Mouse (Mus musculus): Measurements from ENCODE around the gene Il18bp. TPM values are rescaled to one million over a fixed set of nuclear protein-coding genes. Genes with fewer than 3 reads are reported as not detected.
"Not testable (repeated sequence)": the region's sequence is repeated elsewhere in the genome, so short reads cannot be mapped to it uniquely, and the experiment has no call there.

The Il18bp gene
- polyA plus RNA-seq, 1 experiment = 27.4 TPM

DNA sequence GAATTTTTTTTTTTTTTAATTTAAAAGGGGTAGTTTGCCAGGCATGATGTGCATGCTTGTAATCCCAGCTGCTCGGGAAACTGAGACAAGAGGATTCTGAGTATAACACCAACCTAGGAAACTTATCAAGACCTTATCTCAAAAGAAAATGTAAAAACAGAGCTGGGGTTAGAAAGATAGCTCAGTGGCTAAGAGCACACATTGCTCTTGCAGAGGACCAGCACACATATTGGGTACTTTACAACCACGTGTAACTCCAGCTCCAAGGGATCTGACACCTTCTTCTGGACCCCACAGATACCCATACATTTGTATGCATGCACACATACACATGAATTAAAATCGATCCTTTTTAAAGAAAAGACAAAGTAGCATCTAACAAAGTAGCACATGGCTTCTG, 42.9 kb upstream of the Il18bp start:
- Histone ChIP-seq H3K27ac (ENCODE audit: insufficient read depth, low read length) (no peak overlapping the region), H3K4me3 (ENCODE audit: extremely low read depth, insufficient read depth, insufficient read length) (no peak overlapping the region), H3K36me3 (ENCODE audit: control insufficient read depth, insufficient read depth, low read length) (peaks cover 2% of the 10 kb centered on the region), H3K4me1 (ENCODE audit: control insufficient read depth, insufficient read depth, insufficient read length) (no peaks in the 10 kb centered on the region; the same call in 1 of the 2 replicates), H3K27me3 (ENCODE audit: control insufficient read depth, insufficient read depth, low read length) (no peaks in the 10 kb centered on the region)
- TF ChIP-seq CTCF (IDR thresholded peaks at IDR 0.05; ENCODE audit: extremely low read depth, insufficient read depth, insufficient read length, insufficient replicate concordance) = no peak
- no peak for TF ChIP-seq POLR2A (IDR thresholded peaks at IDR 0.05; ENCODE audit: low read depth, low read length)
- whole genome bisulfite sequencing = 80% methylated on average over 3 of the region's 3 CpGs
- no peak for DNase-seq (ENCODE audit: low read depth in 1 of 2, low spot score in 2 of 2)

DNA sequence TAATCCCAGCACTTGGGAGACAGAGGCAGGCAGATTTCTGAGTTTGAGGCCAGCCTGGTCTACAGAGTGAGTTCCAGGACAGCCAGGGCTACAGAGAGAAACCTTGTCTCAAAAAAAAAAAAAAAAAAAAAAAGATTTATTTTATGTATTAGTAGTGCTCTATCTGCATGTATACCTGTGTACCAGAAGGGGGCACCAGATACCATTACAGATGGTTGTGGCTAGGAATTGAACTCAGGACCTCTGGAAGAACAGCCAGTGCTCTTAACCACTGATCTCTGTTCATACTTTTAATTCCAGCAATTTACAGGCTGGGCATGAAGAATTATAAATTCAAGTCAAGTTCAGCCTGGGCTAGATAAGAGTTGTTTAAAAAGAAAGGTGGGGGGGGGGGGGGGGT, 30.0 kb upstream of the Il18bp start:
- peak in 1 of 2 experiments; percentile 5 for DNase-seq (ENCODE audit: low read depth in 1 of 2, low spot score in 2 of 2)
- H3K36me3 ChIP-seq (ENCODE audit: control insufficient read depth, insufficient read depth, low read length) = not testable (repeated sequence)

DNA sequence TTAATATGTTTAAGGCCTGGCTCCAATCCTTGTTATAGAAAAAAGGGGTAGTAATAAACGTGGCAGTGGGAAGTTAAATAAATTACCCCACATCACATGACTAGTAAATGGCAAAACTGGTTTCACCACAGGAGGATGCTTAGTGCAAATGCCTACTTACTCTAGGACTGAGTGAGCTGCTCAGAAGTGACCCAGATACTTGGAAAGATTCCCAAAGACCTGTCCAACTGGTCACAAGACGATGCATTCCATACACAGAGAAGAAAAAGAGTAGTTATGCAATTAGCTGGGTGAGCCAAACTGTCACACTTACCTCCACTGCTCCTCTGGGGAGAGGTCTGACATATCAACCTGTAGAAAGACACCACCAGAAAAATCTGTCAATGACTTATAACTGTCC, 23.8 kb upstream of the Il18bp start:
- 61% methylated on average over 2 of the region's 2 CpGs for WGBS
- no peaks in the 10 kb centered on the region for H3K4me1 ChIP-seq (ENCODE audit: control insufficient read depth, insufficient read depth, insufficient read length)
- H3K36me3 ChIP-seq (ENCODE audit: control insufficient read depth, insufficient read depth, low read length) = peaks cover 19% of the 10 kb centered on the region
- DNase-seq (ENCODE audit: low read depth in 1 of 2, low spot score in 2 of 2) = no peak
- TF ChIP-seq CTCF (IDR thresholded peaks at IDR 0.05; ENCODE audit: extremely low read depth, insufficient read depth, insufficient read length, insufficient replicate concordance) = no peak
- TF ChIP-seq POLR2A (IDR thresholded peaks at IDR 0.05; ENCODE audit: low read depth, low read length) = no peak
- no peaks in the 10 kb centered on the region for H3K27me3 ChIP-seq (ENCODE audit: control insufficient read depth, insufficient read depth, low read length)
- no peak overlapping the region for H3K4me3 ChIP-seq (ENCODE audit: extremely low read depth, insufficient read depth, insufficient read length)
- H3K27ac ChIP-seq (ENCODE audit: insufficient read depth, low read length) = no peak overlapping the region

More for the DNA sequence above, 30.0 kb upstream of the Il18bp start:
- H3K4me3 ChIP-seq (ENCODE audit: extremely low read depth, insufficient read depth, insufficient read length); H3K27ac ChIP-seq (ENCODE audit: insufficient read depth, low read length); H3K27me3 ChIP-seq (ENCODE audit: control insufficient read depth, insufficient read depth, low read length); H3K4me1 ChIP-seq (ENCODE audit: control insufficient read depth, insufficient read depth, insufficient read length): not testable (repeated sequence)

DNA sequence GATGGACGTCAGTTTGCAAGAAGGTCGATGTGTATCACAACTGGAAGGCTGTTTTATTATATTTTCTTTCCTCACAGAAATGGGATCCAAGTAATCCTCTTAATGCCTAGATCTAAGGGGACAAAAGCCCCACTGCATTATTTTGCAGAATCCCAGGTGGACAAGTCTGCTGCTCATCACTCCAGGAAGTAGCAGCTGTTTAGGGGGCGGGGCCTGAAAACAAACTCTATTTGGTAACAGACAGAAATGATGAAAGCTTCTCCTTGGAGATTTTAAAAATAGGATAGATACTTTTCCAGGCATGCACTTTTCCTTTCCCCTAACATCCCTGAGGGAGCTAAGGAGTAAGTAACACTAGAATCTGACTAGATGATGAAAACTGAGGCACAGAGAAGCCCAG, 18.8 kb upstream of the Il18bp start:
- Histone ChIP-seq H3K36me3 (ENCODE audit: control insufficient read depth, insufficient read depth, low read length) (peaks cover 26% of the 10 kb centered on the region), H3K27me3 (ENCODE audit: control insufficient read depth, insufficient read depth, low read length) (no peaks in the 10 kb centered on the region), H3K4me1 (ENCODE audit: control insufficient read depth, insufficient read depth, insufficient read length) (no peaks in the 10 kb centered on the region), H3K4me3 (ENCODE audit: extremely low read depth, insufficient read depth, insufficient read length) (no peak overlapping the region), H3K27ac (ENCODE audit: insufficient read depth, low read length) (no peak overlapping the region)
- TF ChIP-seq CTCF (IDR thresholded peaks at IDR 0.05; ENCODE audit: extremely low read depth, insufficient read depth, insufficient read length, insufficient replicate concordance) (no peak), POLR2A (IDR thresholded peaks at IDR 0.05; ENCODE audit: low read depth, low read length) (no peak)
- no peak for DNase-seq (ENCODE audit: low read depth in 1 of 2, low spot score in 2 of 2)
- 95% methylated on average over 3 of the region's 3 CpGs for WGBS

DNA sequence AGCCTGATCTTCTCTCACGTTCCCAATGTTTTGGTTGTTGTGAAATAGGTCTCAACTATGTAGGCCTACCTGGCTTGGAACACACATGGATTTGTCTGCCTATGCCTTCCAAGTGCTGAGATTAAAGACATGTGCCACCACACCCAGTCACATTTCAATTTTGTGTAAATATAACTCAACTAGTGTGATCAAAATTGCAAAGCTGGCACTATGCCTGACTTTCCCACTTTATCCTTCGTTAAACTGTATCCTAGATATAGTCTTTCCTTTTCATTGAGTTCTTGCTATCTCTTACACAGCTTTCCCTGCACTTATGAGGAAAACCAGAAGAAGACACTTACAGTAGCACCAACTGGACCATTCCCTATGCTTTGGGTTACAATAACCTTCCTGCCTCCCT, 17.0 kb upstream of the Il18bp start:
- DNase-seq (ENCODE audit: low read depth in 1 of 2, low spot score in 2 of 2) = no peak
- Histone ChIP-seq H3K27me3 (ENCODE audit: control insufficient read depth, insufficient read depth, low read length) (no peaks in the 10 kb centered on the region), H3K36me3 (ENCODE audit: control insufficient read depth, insufficient read depth, low read length) (peaks cover 26% of the 10 kb centered on the region), H3K4me1 (ENCODE audit: control insufficient read depth, insufficient read depth, insufficient read length) (no peaks in the 10 kb centered on the region; the same call in 1 of the 2 replicates), H3K27ac (ENCODE audit: insufficient read depth, low read length) (no peak overlapping the region), H3K4me3 (ENCODE audit: extremely low read depth, insufficient read depth, insufficient read length) (no peak overlapping the region)
- WGBS = 99% methylated on average over 2 of the region's 2 CpGs
- TF ChIP-seq CTCF (IDR thresholded peaks at IDR 0.05; ENCODE audit: extremely low read depth, insufficient read depth, insufficient read length, insufficient replicate concordance) (no peak), POLR2A (IDR thresholded peaks at IDR 0.05; ENCODE audit: low read depth, low read length) (no peak)

DNA sequence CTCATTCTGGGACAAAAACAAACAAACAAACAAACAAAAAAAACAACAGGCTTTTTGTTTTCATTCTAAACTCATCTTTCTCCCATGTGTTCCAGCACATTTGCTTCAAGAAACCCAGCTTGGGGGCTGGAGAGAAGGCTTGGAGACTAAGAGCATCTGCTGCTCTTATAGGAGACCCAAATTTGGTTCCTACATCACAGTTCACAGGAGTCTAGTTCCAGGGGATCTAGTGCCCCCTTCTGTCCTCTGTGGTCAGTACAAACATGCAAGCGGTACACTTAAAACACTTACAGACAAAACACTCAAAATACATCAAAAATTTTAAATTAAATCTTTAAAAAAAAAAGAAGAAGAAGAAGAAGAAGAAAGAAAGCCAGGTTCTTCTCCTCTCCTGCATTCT, 16.4 kb upstream of the Il18bp start:
- 89% methylated on average over 1 of the region's 1 CpGs for WGBS
- peaks cover 28% of the 10 kb centered on the region for H3K36me3 ChIP-seq (ENCODE audit: control insufficient read depth, insufficient read depth, low read length)
- H3K27ac ChIP-seq (ENCODE audit: insufficient read depth, low read length) = no peak overlapping the region
- TF ChIP-seq POLR2A (IDR thresholded peaks at IDR 0.05; ENCODE audit: low read depth, low read length) (no peak), CTCF (IDR thresholded peaks at IDR 0.05; ENCODE audit: extremely low read depth, insufficient read depth, insufficient read length, insufficient replicate concordance) (no peak)
- no peak for DNase-seq (ENCODE audit: low read depth in 1 of 2, low spot score in 2 of 2)
- no peaks in the 10 kb centered on the region; the same call in 1 of the 2 replicates for H3K4me1 ChIP-seq (ENCODE audit: control insufficient read depth, insufficient read depth, insufficient read length)
- H3K4me3 ChIP-seq (ENCODE audit: extremely low read depth, insufficient read depth, insufficient read length) = no peak overlapping the region
- H3K27me3 ChIP-seq (ENCODE audit: control insufficient read depth, insufficient read depth, low read length) = no peaks in the 10 kb centered on the region

DNA sequence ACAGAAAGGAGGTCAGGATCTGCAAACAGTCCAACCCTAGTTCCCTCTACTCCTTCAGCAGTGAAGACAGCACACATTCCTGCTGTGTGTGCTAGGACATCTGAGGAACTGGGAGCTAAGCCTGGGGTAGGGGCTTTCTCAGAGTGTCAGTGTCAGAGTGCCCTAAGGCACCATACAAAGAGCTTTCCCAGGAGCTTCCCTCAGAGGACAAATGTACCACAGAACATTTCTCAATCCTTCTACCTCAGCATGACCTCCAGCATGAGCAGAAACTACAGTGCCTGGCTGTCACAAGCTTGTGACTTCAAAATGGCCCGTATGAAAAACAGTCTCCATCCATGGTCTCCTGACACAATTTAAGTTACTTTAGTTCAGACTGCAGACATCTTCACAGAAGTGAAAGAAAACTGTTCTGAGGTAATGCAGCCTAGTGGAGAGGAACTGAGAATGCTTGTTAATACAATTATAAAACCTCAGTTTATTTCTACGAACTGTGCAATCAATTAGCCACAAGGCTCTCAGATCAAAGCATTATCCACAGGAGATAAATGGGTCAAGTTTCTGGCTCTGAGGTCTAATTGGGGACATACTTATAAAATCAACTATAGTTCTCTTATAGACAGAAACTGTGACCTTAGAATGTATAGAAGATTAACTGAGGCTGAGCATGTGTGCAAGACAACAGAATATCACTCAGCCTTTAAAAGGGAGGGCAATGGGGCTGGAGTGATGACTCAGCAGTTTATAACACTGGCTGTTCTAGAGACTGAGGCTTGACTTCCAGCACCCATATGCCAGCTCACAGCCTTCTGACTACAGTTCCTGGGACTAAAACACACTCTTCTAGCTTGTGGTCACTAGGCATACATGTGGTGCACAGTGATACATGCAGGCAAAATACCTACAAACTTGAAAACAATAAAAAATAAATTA, 7.0 kb upstream of the Il18bp start:
- no peak for DNase-seq (ENCODE audit: low read depth in 1 of 2, low spot score in 2 of 2)
- Histone ChIP-seq H3K27me3 (ENCODE audit: control insufficient read depth, insufficient read depth, low read length) (no peaks in the 10 kb centered on the region), H3K4me3 (ENCODE audit: extremely low read depth, insufficient read depth, insufficient read length) (no peak overlapping the region), H3K36me3 (ENCODE audit: control insufficient read depth, insufficient read depth, low read length) (peaks cover 8% of the 10 kb centered on the region), H3K4me1 (ENCODE audit: control insufficient read depth, insufficient read depth, insufficient read length) (no peaks in the 10 kb centered on the region), H3K27ac (ENCODE audit: insufficient read depth, low read length) (no peak overlapping the region)
- no peak for TF ChIP-seq CTCF (IDR thresholded peaks at IDR 0.05; ENCODE audit: extremely low read depth, insufficient read depth, insufficient read length, insufficient replicate concordance)
- no peak for TF ChIP-seq POLR2A (IDR thresholded peaks at IDR 0.05; ENCODE audit: low read depth, low read length)
- 74% methylated on average over 2 of the region's 2 CpGs for WGBS

Data from spleen, adult 2 months (tissue).